8 mouse cellular contexts compared by ENCODE assay signal in genomic region chr2:152672166-152672565, GRCm38 (mm10). TPM values are rescaled to one million over a fixed set of nuclear protein-coding genes. Genes with fewer than 3 reads are reported as not detected.
A peak's percentile ranks its signal among the peaks of the same experiment; 100 is the strongest.
DNase-seq lines count a peak whose midpoint lies in the region; ATAC-seq and TF ChIP-seq lines count a peak whose summit lies in the region.

No protein-coding gene starts in this region.

- no peaks in the 10 kb centered on the region for H3K27me3 ChIP-seq in liver, adult 2 months (ENCODE audit: control insufficient read depth, insufficient read depth, low read length)
- H3K27me3 ChIP-seq in forebrain, embryonic 12.5 days, result no peaks in the 10 kb centered on the region
- no peaks in the 10 kb centered on the region for H3K27me3 ChIP-seq in limb, embryonic 11.5 days (ENCODE audit: control insufficient read depth, insufficient read depth, low read length)
- H3K27me3 ChIP-seq in neural tube, embryonic 14.5 days (ENCODE audit: control insufficient read depth, insufficient read depth, low read length), result no peaks in the 10 kb centered on the region

- H3K4me3 ChIP-seq in liver, adult 2 months (ENCODE audit: insufficient read depth, low read depth, low read length), result no peak overlapping the region
- peak overlapping the region; percentile 98 for H3K4me3 ChIP-seq in forebrain, embryonic 12.5 days (replicated peaks)
- H3K4me3 ChIP-seq in limb, embryonic 11.5 days (ENCODE audit: low read depth, low read length), result peak overlapping the region; percentile 100; the same call in 1 of the 2 replicates
- peak overlapping the region; percentile 94; the same call in 1 of the 2 replicates for H3K4me3 ChIP-seq in neural tube, embryonic 14.5 days (ENCODE audit: low read depth, low read length)

- 22% methylated on average over 12 of the region's 12 CpGs for WGBS in liver, adult 2 months
- 86% methylated on average over 12 of the region's 12 CpGs for WGBS in forebrain, embryonic 12.5 days
- 84% methylated on average over 12 of the region's 12 CpGs for WGBS in limb, embryonic 11.5 days
- WGBS in neural tube, embryonic 14.5 days, result 74% methylated on average over 12 of the region's 12 CpGs

- no peak for TF ChIP-seq CTCF in liver, adult 2 months (IDR thresholded peaks at IDR 0.05; ENCODE audit: low read depth, low read length)

- H3K4me1 ChIP-seq in liver, adult 2 months (ENCODE audit: control insufficient read depth, insufficient read depth, low read length), result peaks cover 21% of the 10 kb centered on the region
- H3K4me1 ChIP-seq in forebrain, embryonic 12.5 days, result peaks cover 33% of the 10 kb centered on the region
- peaks cover 25% of the 10 kb centered on the region for H3K4me1 ChIP-seq in limb, embryonic 11.5 days (ENCODE audit: control insufficient read depth, insufficient read depth, low read length)
- peaks cover 28% of the 10 kb centered on the region for H3K4me1 ChIP-seq in neural tube, embryonic 14.5 days (ENCODE audit: control insufficient read depth, insufficient read depth, low read length)

- peaks cover 3% of the 10 kb centered on the region; the same call in 1 of the 2 replicates for H3K36me3 ChIP-seq in liver, adult 2 months (ENCODE audit: control insufficient read depth, insufficient read depth, low read length)
- H3K36me3 ChIP-seq in forebrain, embryonic 12.5 days (replicated peaks), result peaks cover 45% of the 10 kb centered on the region
- H3K36me3 ChIP-seq in limb, embryonic 11.5 days (ENCODE audit: control insufficient read depth, insufficient read depth, low read length), result peaks cover 6% of the 10 kb centered on the region; the same call in 1 of the 2 replicates
- peaks cover 28% of the 10 kb centered on the region for H3K36me3 ChIP-seq in neural tube, embryonic 14.5 days (ENCODE audit: control insufficient read depth, insufficient read depth, low read length)

- H3K4me2 ChIP-seq in forebrain, embryonic 12.5 days, result peak overlapping the region; percentile 87
- peak overlapping the region; percentile 87 for H3K4me2 ChIP-seq in limb, embryonic 11.5 days (ENCODE audit: low read depth, severe bottlenecking)
- H3K4me2 ChIP-seq in neural tube, embryonic 14.5 days (ENCODE audit: low read depth, low read length), result peak overlapping the region; percentile 97

- TF ChIP-seq POLR2A in liver, adult 2 months (IDR thresholded peaks at IDR 0.05; ENCODE audit: extremely low read depth, insufficient read depth, low read length), result no peak

- DNase-seq in liver, adult 2 months (ENCODE audit: extremely low read depth, low read depth, low spot score), result peak; percentile 64
- DNase-seq in liver, result no peak
- DNase-seq in limb, embryonic 11.5 days (ENCODE audit: low spot score), result no peak
- no peak for DNase-seq in kidney, adult 9 months
- no peak for DNase-seq in left cerebral cortex, postnatal 36 days (ENCODE audit: low spot score in 2 of 2)

- no peak for ATAC-seq in forebrain, embryonic 12.5 days (ENCODE audit: low FRiP score)
- ATAC-seq in limb, embryonic 11.5 days (ENCODE audit: insufficient number of reproducible peaks, low FRiP score, low TSS enrichment, low read depth), result no peak
- ATAC-seq in neural tube, embryonic 14.5 days (ENCODE audit: low read depth), result no peak
- ATAC-seq in megakaryocyte progenitor cell, adult 5-6 weeks (replicated peaks; ENCODE audit: poor library complexity), result no peak

- intact Hi-C loops in left cerebral cortex, postnatal 36 days (cut with DNase I), result loop anchor here (10.0 kb wide), 1 partner anchor 277 kb away; the partner anchor contains the start of gene Sox12

- H3K9ac ChIP-seq in liver, adult 2 months (ENCODE audit: low read depth, low read length), result no peak overlapping the region
- peak overlapping the region; percentile 90 for H3K9ac ChIP-seq in forebrain, embryonic 12.5 days
- H3K9ac ChIP-seq in limb, embryonic 11.5 days (ENCODE audit: low read length), result no peak overlapping the region
- peak overlapping the region; percentile 97 for H3K9ac ChIP-seq in neural tube, embryonic 14.5 days (replicated peaks; ENCODE audit: low read depth, low read length)

- no peak overlapping the region for H3K27ac ChIP-seq in liver, adult 2 months (replicated peaks; ENCODE audit: insufficient read depth, low read depth, low read length)
- no peak overlapping the region for H3K27ac ChIP-seq in forebrain, embryonic 12.5 days
- H3K27ac ChIP-seq in limb, embryonic 11.5 days (replicated peaks; ENCODE audit: low read depth, low read length), result no peak overlapping the region
- H3K27ac ChIP-seq in neural tube, embryonic 14.5 days (ENCODE audit: low read depth, low read length), result no peak overlapping the region

- H3K79me2 ChIP-seq in liver, adult 2 months (ENCODE audit: control insufficient read depth, insufficient read depth, low read length), result peaks cover 44% of the 10 kb centered on the region

- H3K9me3 ChIP-seq in forebrain, embryonic 12.5 days, result no peaks in the 10 kb centered on the region
- H3K9me3 ChIP-seq in limb, embryonic 11.5 days (ENCODE audit: control insufficient read depth, low read length), result no peaks in the 10 kb centered on the region
- no peaks in the 10 kb centered on the region for H3K9me3 ChIP-seq in neural tube, embryonic 14.5 days (ENCODE audit: control insufficient read depth, low read length)

RNA-seq across cellular contexts. Expression of gene H13, which starts 2.9 kb away (rescaled TPM):
- 65.5 and 86.1 TPM in 2 replicates for total RNA-seq in liver, adult 2 months (2014; rRNA removed)
- polyA plus RNA-seq in liver, adult 2 months (2012; rRNA removed), result 117 and 148 TPM in 2 replicates
- polyA plus RNA-seq in forebrain, embryonic 12.5 days (2016; fragmentation: Nextera tagmentation; extraction: Ambion mirVana), result 128 and 131 TPM in 2 replicates
- 123 and 126 TPM in 2 replicates for polyA plus RNA-seq in limb, embryonic 11.5 days (2014; fragmentation: Nextera tagmentation; extraction: Ambion mirVana)
- 156 and 160 TPM in 2 replicates for polyA plus RNA-seq in neural tube, embryonic 14.5 days (2014; fragmentation: Nextera tagmentation; extraction: Ambion mirVana)
- 10 to 100 TPM; 72.2 to 75.4 TPM for total RNA-seq in left cerebral cortex, postnatal 36 days (2021)
- total RNA-seq in megakaryocyte progenitor cell, adult 5-6 weeks (2015), result 169 and 177 TPM in 2 replicates
- total RNA-seq in megakaryocyte progenitor cell, adult 5-6 weeks (2017), result 126 and 128 TPM in 2 replicates

RNA-seq across cellular contexts. Expression of gene Mcts2, which starts 14.7 kb away (rescaled TPM):
- 7.2 and 8.9 TPM in 2 replicates for total RNA-seq in liver, adult 2 months (2014; rRNA removed)
- polyA plus RNA-seq in liver, adult 2 months (2012; rRNA removed), result 2.4 and 3.8 TPM in 2 replicates
- polyA plus RNA-seq in forebrain, embryonic 12.5 days (2016; fragmentation: Nextera tagmentation; extraction: Ambion mirVana), result 39.5 and 41.2 TPM in 2 replicates
- 37.1 and 38.5 TPM in 2 replicates for polyA plus RNA-seq in limb, embryonic 11.5 days (2014; fragmentation: Nextera tagmentation; extraction: Ambion mirVana)
- polyA plus RNA-seq in neural tube, embryonic 14.5 days (2014; fragmentation: Nextera tagmentation; extraction: Ambion mirVana), result 40.2 and 43.8 TPM in 2 replicates
- 10 to 100 TPM; 17.0 to 18.9 TPM for total RNA-seq in left cerebral cortex, postnatal 36 days (2021)
- 8.7 and 12.3 TPM in 2 replicates for total RNA-seq in megakaryocyte progenitor cell, adult 5-6 weeks (2015)
- total RNA-seq in megakaryocyte progenitor cell, adult 5-6 weeks (2017), result 6.1 and 11.0 TPM in 2 replicates

RNA-seq across cellular contexts. Expression of gene Rem1, which starts 45.4 kb away (rescaled TPM):
- 0.34 and 0.65 TPM in 2 replicates for total RNA-seq in liver, adult 2 months (2014; rRNA removed)
- 0.32 and 0.35 TPM in 2 replicates for polyA plus RNA-seq in liver, adult 2 months (2012; rRNA removed)
- polyA plus RNA-seq in forebrain, embryonic 12.5 days (2016; fragmentation: Nextera tagmentation; extraction: Ambion mirVana), result 0.26 and 0.38 TPM in 2 replicates
- polyA plus RNA-seq in limb, embryonic 11.5 days (2014; fragmentation: Nextera tagmentation; extraction: Ambion mirVana), result 0.69 and 0.88 TPM in 2 replicates
- polyA plus RNA-seq in neural tube, embryonic 14.5 days (2014; fragmentation: Nextera tagmentation; extraction: Ambion mirVana), result 0.33 TPM in 1 of 2 replicates, not detected in the other
- 1 to 10 TPM in 1 of 2 experiments, under 1 TPM in 1; 0.86 to 1.4 TPM for total RNA-seq in left cerebral cortex, postnatal 36 days (2021)
- total RNA-seq in megakaryocyte progenitor cell, adult 5-6 weeks (2015), result 1.2 TPM in 1 of 2 replicates, not detected in the other
- total RNA-seq in megakaryocyte progenitor cell, adult 5-6 weeks (2017), result 0.10 and 0.87 TPM in 2 replicates

RNA-seq across cellular contexts. Expression of gene Defb25, which starts 49.3 kb away (rescaled TPM):
- 2.1 TPM in 1 of 2 replicates, not detected in the other for total RNA-seq in liver, adult 2 months (2014; rRNA removed)
- polyA plus RNA-seq in liver, adult 2 months (2012; rRNA removed), result not detected in 2 replicates
- polyA plus RNA-seq in forebrain, embryonic 12.5 days (2016; fragmentation: Nextera tagmentation; extraction: Ambion mirVana), result not detected in 2 replicates
- polyA plus RNA-seq in limb, embryonic 11.5 days (2014; fragmentation: Nextera tagmentation; extraction: Ambion mirVana), result 0.89 TPM in 1 of 2 replicates, not detected in the other
- not detected in 2 replicates for polyA plus RNA-seq in neural tube, embryonic 14.5 days (2014; fragmentation: Nextera tagmentation; extraction: Ambion mirVana)
- total RNA-seq in left cerebral cortex, postnatal 36 days (2021), result not detected
- total RNA-seq in megakaryocyte progenitor cell, adult 5-6 weeks (2015), result not detected in 2 replicates
- not detected in 2 replicates for total RNA-seq in megakaryocyte progenitor cell, adult 5-6 weeks (2017)

Comparison
In these comparisons a context has a peak if more than half of its experiments do, and no peak if none do; other contexts are left out.
1. H3K9ac ChIP-seq: peak in forebrain, embryonic 12.5 days (single experiment) and neural tube, embryonic 14.5 days (single experiment); none in liver, adult 2 months (single experiment) and limb, embryonic 11.5 days (single experiment).
2. Peak in every context shown above with its lines, with median percentiles within 50 percentile points of each other: H3K4me2 ChIP-seq.